Mouse (Mus musculus) embryo, embryonic 11 days (tissue): ENCODE results near the gene Gna15.

Experiments used
- DNase-seq: peaks from one replicate; pipeline ENCODE4 v3.0.0-alpha.2; 2015

The Gna15 gene

GRCm38 (mm10) chr10:81495151-81495550, 28.9 kb downstream of the Gna15 start:
- no peak for DNase-seq

DNA sequence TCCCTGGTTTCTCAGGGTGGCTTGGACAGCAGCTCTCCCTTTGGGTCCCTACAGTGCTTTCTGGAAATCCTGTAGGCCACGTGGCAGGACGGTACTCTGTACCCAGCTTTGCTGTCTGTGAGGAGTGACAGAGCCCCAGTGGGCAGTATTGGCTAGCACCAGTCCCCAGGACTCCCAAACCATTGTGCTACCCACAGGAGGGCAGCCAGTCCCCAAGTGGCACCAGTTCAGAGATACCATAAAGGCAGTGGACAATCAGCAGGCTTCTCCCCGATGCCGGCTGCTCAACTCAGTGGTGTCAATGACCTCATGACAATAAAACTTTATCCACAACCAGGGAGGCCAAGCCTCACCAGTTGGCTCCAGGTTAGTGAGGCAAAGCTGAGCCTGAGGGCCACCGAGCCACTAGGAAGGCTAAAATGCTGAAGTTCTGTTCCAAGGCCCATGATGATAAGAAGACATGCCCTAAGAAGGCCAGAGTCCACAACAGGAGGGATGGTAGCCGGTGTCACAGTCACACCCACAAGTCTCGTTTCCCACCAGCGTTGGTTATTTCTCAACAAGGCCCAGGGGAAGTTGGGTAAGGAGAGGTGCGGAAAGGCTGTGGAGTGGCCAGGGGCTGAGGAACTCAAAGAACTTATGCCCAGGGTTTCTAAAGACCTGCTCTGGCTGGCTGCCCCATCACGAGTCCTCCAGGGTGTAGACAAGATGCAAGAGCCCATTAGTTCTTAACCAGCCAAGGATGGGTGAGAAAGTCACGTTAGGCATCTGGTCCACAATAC, 29.6 kb downstream of the Gna15 start:
- no peak for DNase-seq

GRCm38 (mm10) chr10:81493601-81494220, 30.3 kb downstream of the Gna15 start:
- no peak for DNase-seq

- DNase-seq: no peak
These were observed 31.3 kb downstream of the Gna15 start for GRCm38 (mm10) chr10:81492606-81493240.

GRCm38 (mm10) chr10:81491018-81491417, 33.0 kb downstream of the Gna15 start:
- no peak for DNase-seq

GRCm38 (mm10) chr10:81489941-81490340, 34.1 kb downstream of the Gna15 start:
- DNase-seq: no peak

DNA sequence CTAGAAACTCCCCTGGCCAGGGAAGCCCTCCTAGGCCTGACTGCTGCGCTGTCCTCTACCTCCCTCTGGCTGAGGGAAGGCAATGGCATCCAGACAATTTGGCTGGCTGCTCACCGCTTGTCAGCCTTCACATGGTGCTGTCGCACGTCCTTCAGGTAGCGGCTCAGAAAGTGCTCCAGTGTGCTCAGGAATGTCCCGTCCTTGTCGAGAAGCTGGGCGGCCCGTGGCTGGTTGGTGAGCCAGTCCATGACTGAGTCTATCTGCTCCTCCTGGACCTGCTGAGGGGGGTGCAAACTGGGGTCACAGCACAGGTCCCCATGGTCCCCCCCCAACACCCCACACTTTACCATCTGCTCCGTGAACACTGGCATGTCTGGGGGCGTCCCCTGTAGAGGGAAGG, 35.9 kb downstream of the Gna15 start:
- no peak for DNase-seq

- DNase-seq: no peak
These were observed 37.5 kb downstream of the Gna15 start for GRCm38 (mm10) chr10:81486496-81486895.

DNA sequence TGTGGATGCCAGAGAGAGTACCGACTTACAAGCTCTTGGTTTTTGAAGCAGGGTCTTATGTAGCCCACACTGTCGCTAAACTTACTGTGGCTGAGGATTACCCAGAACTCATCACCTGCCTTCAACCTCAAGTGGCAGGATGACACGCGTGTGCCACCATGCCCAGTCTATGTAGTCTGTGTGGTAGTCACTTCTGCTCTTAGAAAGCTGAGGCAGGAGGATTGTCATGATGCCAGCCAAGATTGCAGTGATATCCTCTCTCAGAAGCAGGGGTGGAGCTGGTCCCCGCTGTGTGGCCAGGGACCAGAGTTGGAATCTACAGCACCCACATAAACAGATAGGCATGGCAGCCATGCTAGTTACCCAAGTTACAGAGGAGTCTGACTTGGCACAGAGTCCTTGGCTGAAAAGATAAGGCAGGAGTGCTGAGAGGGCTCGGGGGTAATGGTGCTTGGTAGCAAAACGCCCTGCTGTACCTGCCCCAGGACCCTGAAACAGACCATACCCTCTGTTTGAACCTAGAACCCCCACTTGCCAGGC, 38.5 kb downstream of the Gna15 start:
- no peak for DNase-seq

- DNase-seq: no peak
These were observed 39.0 kb downstream of the Gna15 start for GRCm38 (mm10) chr10:81485060-81485449.

DNA sequence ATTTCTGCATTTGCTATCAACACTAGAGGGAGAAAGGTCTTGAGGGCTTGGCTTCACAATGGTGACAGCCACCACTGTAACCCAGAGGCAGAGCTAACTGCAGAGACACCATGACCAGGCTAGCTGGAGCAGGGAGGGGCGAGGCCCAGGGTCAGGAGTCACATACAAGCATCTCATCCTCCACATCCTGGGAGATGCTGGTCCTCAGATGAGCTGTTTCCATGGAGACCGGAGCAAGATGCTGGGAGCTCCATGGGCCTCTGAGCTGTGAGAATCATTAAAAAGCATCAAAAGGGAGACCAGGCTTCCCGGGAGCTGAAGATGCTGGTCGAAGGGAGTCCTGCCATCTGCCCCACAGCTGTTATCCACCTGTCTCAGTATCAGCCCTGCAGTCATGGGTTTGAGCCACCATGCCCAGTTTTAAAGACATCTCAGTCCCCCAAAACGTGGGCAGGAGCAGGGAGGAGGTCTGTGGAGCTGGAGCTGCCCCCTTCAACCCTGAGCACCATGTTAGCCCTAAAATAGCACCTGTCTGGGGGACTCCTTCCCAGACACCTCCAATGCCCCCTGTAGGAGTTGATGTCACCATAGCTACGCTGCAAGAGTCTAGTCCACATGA, 39.5 kb downstream of the Gna15 start:
- peak; percentile 35 for DNase-seq

DNA sequence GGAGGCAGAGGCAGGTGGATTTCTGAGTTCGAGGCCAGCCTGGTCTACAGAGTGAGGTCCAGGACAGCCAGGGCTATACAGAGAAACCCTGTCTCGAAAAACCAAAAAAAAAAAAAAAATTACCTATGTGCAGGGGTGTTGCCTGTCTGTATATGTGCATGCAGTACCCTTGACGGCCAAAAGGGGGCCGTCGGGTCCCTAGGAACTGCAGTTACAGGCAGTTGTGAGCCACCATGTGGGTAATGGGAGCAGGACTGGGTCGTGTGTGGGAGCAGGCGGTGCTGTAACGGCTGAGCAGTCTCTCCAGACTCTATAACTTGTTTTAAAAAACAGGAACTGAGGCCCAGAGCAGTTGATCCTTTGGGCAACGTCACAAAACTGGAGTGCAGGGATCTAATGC, 40.0 kb downstream of the Gna15 start:
- peak; percentile 49 for DNase-seq

DNA sequence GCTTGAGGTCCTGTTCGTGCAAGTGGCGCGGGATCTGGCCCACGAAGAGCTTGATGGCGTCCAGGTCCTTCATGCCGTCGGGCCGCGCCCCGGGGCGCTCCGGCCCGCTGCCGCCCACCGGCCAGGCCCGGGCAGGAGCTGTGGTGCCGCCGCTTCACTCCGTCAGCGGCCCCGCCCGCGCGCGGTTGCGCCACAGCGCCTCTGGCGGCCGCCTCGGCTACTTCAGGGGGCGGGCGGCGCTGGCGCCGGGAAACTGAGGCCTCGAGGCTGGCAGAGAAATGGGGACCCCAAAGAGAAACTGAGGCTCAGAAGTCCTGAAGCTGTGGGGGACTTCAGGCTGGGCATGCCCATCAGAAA, 41.5 kb downstream of the Gna15 start, which contains the start of gene Celf5:
Gene Celf5, minus strand, starts transcription at position 177 of the 357 bp plus-strand sequence.
- DNase-seq: peak; percentile 74

DNA sequence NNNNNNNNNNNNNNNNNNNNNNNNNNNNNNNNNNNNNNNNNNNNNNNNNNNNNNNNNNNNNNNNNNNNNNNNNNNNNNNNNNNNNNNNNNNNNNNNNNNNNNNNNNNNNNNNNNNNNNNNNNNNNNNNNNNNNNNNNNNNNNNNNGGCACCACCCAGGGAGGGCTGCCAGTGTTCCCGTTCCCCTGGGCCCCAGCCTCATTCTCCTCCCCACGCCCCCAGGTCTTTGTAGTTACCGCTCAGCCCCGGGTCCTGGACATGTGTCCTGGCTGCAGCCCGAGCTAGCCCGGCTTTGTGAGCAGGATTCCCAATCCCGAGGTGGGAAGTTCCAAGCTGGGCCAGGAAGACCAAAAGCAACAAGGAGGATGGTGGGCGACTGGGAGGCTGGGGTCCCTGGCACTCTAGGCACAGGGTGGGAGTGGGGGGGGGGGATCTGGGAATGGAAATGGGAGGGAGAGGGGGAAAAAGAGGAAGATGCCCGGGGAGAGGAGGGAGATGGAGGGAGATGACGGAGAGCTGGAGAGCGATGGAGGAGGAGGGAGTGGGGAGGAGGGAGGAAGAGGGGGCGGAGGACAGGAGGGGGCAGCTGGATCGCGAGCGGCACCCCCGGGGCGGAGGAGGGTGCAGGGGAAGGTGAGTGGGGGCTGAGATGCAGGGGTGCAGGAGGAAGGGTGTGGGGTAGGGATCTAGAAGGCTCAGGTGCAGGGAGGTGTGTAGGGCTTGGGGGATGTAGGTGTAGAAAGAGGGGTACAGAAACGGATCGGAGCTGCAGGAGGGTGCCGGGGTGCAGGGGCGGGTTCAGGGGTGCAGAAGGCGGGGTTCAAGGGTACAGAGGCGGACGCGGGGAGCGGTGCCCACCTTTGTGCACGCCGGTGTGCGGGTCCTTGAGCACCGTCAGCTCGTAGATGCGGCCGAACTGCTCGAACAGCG, 42.2 kb downstream of the Gna15 start:
- no peak for DNase-seq

- DNase-seq: no peak
These were observed 49.6 kb downstream of the Gna15 start for GRCm38 (mm10) chr10:81474461-81474860.

DNA sequence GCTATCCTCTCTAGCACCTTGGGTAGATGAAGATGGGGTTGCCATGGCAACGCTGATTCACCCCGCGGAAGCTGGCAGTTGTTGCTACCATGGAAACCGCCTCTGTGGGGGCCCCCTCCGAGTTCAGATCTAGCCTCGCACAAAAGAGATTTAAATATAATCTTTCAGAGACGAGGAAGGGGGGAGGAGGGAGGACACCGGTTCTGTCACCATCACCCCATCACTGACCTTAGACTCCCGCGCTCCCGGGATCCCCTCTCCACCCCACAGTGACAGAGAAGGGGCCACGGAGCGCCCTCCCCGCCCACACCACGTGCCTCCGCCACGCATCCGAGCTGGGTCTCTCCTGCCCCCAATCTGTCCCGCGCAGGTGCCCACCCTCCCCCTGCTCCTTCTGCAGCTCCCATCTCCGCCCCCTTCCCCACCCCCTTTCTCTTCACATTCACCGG, 51.0 kb downstream of the Gna15 start:
- peak; percentile 83 for DNase-seq

- DNase-seq: peak; percentile 43
These were observed 51.5 kb downstream of the Gna15 start for GRCm38 (mm10) chr10:81472403-81473002.

DNA sequence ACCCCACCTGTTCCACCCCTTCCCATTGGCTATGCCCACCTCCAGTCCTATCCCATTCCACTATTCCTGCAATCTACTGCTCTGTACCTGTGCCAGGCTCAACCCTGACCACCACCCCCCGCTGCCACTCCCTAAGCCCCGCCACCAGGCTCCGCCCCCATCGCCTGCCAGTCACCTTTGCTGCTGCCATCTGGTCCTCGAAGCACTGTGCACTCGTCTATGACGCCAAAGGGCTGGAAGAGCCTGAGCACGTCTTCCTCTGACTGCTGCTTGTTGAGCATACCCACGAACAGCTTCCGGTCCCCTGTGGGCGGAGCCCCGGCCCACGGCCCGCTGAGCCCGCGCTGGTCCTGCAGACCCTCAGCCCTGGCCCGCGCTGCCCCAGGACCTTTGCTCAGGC, 53.6 kb downstream of the Gna15 start:
- no peak for DNase-seq

DNA sequence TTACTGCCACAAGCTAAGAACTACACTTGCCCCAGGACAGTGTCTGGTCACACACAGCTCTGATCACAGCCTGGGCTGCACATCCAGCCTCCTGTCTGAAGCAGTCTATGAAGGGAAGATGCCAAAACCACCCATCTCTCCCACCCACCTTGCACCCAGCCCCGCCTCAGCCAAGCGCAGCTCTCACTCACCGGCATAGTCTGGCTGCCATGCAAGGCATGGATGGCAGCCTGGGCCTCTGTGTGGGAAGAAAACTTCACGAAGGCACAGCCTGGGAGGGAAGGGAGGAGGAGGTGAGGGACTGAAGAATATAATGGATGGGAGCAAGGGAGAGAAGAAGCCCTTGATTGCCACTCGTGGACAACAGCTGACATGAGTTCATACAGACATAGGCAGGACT, 54.8 kb downstream of the Gna15 start:
- no peak for DNase-seq

GRCm38 (mm10) chr10:81467670-81468235, 56.3 kb downstream of the Gna15 start:
- no peak for DNase-seq

DNA sequence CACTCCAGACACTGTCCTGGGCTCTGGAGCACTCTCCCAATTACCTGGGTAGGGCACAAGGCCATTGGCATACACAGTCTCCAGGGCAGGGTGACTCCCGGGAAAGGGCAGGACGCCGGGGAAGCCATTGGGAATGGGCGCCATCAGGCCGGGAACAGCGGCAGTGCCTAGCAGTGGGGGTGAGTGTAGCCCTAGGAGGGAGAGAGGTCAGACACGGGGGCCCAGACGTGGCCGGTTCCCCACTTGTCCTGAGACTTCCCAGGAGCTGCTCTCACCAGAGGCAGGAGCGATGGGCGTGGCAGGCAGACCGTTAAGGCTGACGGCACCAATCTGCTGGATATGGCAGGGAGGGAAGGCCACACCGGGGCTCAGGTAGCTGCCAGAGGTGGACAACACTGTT, 57.1 kb downstream of the Gna15 start:
- no peak for DNase-seq
